Mouse (Mus musculus): ENCODE measurements around the gene Rad51c. TPM values are rescaled to one million over a fixed set of nuclear protein-coding genes. Genes with fewer than 3 reads are reported as not detected.
A peak's percentile ranks its signal among the peaks of the same experiment; 100 is the strongest.
"Not testable (repeated sequence)": the region's sequence is repeated elsewhere in the genome, so short reads cannot be mapped to it uniquely, and the experiment has no call there.

Gene Rad51c
- total and polyA plus RNA-seq, 3 experiments, result 0.35 to 1.7 (median 0.89) TPM

- Histone ChIP-seq H3K9ac (ENCODE audit: low read depth, low read length) (peak overlapping the region; percentile 48), H3K36me3 (ENCODE audit: control insufficient read depth, insufficient read depth, low read length) (peaks cover 2% of the 10 kb centered on the region; the same call in 1 of the 2 replicates), H3K27ac (peak overlapping the region; percentile 50), H3K79me2 (replicated peaks; ENCODE audit: control insufficient read depth, insufficient read depth, low read length) (no peaks in the 10 kb centered on the region), H3K4me3 (peak overlapping the region; percentile 1; the same call in 1 of the 2 replicates), H3K4me1 (ENCODE audit: control insufficient read depth, insufficient read depth, low read length) (no peaks in the 10 kb centered on the region; the same call in 1 of the 2 replicates), H3K27me3 (ENCODE audit: control insufficient read depth, insufficient read depth, low read length) (no peaks in the 10 kb centered on the region)
- TF ChIP-seq CTCF (IDR thresholded peaks at IDR 0.05), result no peak
- no peak for TF ChIP-seq POLR2A (IDR thresholded peaks at IDR 0.05; ENCODE audit: insufficient read depth, low read depth, low read length)
- TF ChIP-seq EP300 (IDR thresholded peaks at IDR 0.05; ENCODE audit: insufficient read depth, low read depth, low read length), result no peak
- peak in 1 of 2 experiments; percentile 55 for DNase-seq
- intact Hi-C loops (cut with DNase I), result loop anchor here (2.0 kb wide), 1 partner anchor 17 kb away; no protein-coding TSS in a partner anchor
- WGBS, result 0% methylated on average over 5 of the region's 5 CpGs
Observed at GRCm38 (mm10) chr11:87443373-87443883, 38.7 kb upstream of the Rad51c start.

- Histone ChIP-seq H3K4me3 (peak overlapping the region; percentile 26; the same call in 1 of the 2 replicates), H3K9ac (ENCODE audit: low read depth, low read length) (peak overlapping the region; percentile 52), H3K27ac (peak overlapping the region; percentile 52)
- peak; percentile 36 for TF ChIP-seq CTCF (IDR thresholded peaks at IDR 0.05)
- H3K27me3 ChIP-seq (ENCODE audit: control insufficient read depth, insufficient read depth, low read length); H3K79me2 ChIP-seq (replicated peaks; ENCODE audit: control insufficient read depth, insufficient read depth, low read length); H3K36me3 ChIP-seq (ENCODE audit: control insufficient read depth, insufficient read depth, low read length); H3K4me1 ChIP-seq (ENCODE audit: control insufficient read depth, insufficient read depth, low read length): not testable (repeated sequence)
- intact Hi-C loops (cut with DNase I), result loop anchor here (2.0 kb wide), 1 partner anchor 16 kb away; no protein-coding TSS in a partner anchor
- under 1% methylated on average over 31 of the region's 62 CpGs for WGBS
- DNase-seq, result peak; percentile 85 to 90
Observed at GRCm38 (mm10) chr11:87442643-87443372, 38.1 kb upstream of the Rad51c start.

DNA sequence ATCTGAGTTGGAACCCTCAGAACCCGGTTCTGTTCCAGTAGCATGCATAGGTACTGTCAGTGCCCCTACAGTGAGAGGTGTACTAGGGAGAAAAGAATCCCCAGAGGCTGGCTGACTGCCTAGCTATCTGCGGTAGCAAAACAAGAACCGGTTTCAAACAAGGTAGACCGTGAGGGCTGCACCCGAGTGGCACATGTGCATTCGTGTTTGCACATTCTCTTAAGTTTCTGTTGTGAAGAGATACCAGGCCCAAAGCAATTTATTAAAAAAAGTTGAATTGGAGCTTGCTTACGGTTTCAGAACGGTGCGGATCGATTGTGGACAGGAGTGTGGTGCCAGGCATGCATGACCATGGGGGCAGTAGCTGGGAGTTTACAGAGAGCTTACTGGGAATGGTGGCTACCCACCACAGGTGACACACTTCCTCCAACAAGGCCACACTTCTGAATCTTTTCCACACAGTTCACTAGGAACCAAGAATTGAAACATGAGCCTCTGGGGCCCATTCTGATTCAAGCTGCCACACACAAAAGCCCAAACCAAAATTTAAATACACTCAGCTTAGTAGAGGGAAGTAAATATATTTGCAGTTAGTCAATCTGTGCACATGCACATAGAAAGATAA is 35.2 kb upstream of the Rad51c start:
- H3K9ac ChIP-seq (ENCODE audit: low read depth, low read length), result no peak overlapping the region
- no peaks in the 10 kb centered on the region for H3K36me3 ChIP-seq (ENCODE audit: control insufficient read depth, insufficient read depth, low read length)
- 87% methylated on average over 10 of the region's 10 CpGs for WGBS
- no peak overlapping the region for H3K27ac ChIP-seq
- H3K79me2 ChIP-seq (replicated peaks; ENCODE audit: control insufficient read depth, insufficient read depth, low read length), result no peaks in the 10 kb centered on the region
- no peak overlapping the region for H3K4me3 ChIP-seq
- intact Hi-C loops (cut with DNase I), result no loop called here
- H3K4me1 ChIP-seq (ENCODE audit: control insufficient read depth, insufficient read depth, low read length), result no peaks in the 10 kb centered on the region; the same call in 1 of the 2 replicates
- TF ChIP-seq POLR2A (IDR thresholded peaks at IDR 0.05; ENCODE audit: insufficient read depth, low read depth, low read length), result no peak
- TF ChIP-seq CTCF (IDR thresholded peaks at IDR 0.05), result no peak
- TF ChIP-seq EP300 (IDR thresholded peaks at IDR 0.05; ENCODE audit: insufficient read depth, low read depth, low read length), result no peak
- no peak for DNase-seq
- H3K27me3 ChIP-seq (ENCODE audit: control insufficient read depth, insufficient read depth, low read length), result no peaks in the 10 kb centered on the region

DNA sequence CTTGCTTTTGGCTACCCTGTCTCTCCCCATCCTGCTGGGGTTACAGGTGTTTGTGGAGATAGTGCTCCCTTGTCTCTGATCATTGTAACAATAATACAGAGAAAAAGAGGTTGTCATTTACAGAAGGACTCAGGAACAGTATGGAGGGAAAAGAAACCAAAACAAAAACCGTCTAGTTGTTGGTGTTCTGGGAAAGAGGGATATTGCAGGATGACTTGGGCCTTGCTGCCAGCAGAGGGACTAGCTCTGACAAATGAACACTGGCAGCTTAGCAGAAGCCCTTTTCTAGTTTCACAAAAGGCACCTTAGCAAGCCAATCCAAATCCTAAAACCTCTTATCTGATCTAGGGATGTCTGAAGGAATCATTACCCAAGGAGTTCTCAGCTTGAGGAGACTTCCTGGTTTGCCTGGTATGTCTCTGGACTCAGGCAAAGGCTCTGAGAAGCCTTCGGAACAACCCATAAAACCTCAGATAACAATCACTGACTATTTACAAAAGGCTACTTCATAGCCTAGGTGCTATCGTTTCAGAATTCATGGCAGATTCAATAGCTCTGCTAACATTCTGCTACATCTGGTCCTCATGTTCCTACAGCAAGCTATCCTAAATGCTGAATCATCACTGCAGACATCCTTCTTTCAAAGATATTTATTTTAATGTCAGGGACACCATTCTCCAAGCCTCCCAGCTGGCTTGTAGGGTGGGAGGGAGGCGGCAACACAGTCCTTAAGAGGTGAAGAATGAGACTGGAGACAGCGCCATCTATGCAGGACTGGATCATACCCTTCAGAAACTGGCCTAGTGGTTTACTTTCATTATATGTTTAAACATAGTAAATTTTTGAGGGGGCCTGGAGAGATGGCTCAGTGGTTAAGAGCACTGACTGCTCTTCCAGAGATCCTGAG is 31.8 kb upstream of the Rad51c start:
- H3K36me3 ChIP-seq (ENCODE audit: control insufficient read depth, insufficient read depth, low read length), result no peaks in the 10 kb centered on the region
- DNase-seq, result no peak
- intact Hi-C loops (cut with DNase I), result no loop called here
- H3K9ac ChIP-seq (ENCODE audit: low read depth, low read length), result no peak overlapping the region
- no peaks in the 10 kb centered on the region for H3K79me2 ChIP-seq (replicated peaks; ENCODE audit: control insufficient read depth, insufficient read depth, low read length)
- 66% methylated on average over 5 of the region's 5 CpGs for WGBS
- no peak overlapping the region for H3K27ac ChIP-seq
- H3K4me3 ChIP-seq, result no peak overlapping the region
- H3K27me3 ChIP-seq (ENCODE audit: control insufficient read depth, insufficient read depth, low read length), result no peaks in the 10 kb centered on the region
- H3K4me1 ChIP-seq (ENCODE audit: control insufficient read depth, insufficient read depth, low read length), result no peaks in the 10 kb centered on the region
- no peak for TF ChIP-seq EP300 (IDR thresholded peaks at IDR 0.05; ENCODE audit: insufficient read depth, low read depth, low read length)
- no peak for TF ChIP-seq POLR2A (IDR thresholded peaks at IDR 0.05; ENCODE audit: insufficient read depth, low read depth, low read length)
- no peak for TF ChIP-seq CTCF (IDR thresholded peaks at IDR 0.05)

GRCm38 (mm10) chr11:87435107-87435506 is 30.4 kb upstream of the Rad51c start:
- H3K27me3 ChIP-seq (ENCODE audit: control insufficient read depth, insufficient read depth, low read length); H3K9ac ChIP-seq (ENCODE audit: low read depth, low read length); H3K79me2 ChIP-seq (replicated peaks; ENCODE audit: control insufficient read depth, insufficient read depth, low read length); DNase-seq; H3K4me1 ChIP-seq (ENCODE audit: control insufficient read depth, insufficient read depth, low read length); H3K4me3 ChIP-seq; intact Hi-C loops (cut with DNase I); H3K27ac ChIP-seq; H3K36me3 ChIP-seq (ENCODE audit: control insufficient read depth, insufficient read depth, low read length): not testable (repeated sequence)
- 96% methylated on average over 2 of the region's 2 CpGs for WGBS
